In the genomic region with DNA sequence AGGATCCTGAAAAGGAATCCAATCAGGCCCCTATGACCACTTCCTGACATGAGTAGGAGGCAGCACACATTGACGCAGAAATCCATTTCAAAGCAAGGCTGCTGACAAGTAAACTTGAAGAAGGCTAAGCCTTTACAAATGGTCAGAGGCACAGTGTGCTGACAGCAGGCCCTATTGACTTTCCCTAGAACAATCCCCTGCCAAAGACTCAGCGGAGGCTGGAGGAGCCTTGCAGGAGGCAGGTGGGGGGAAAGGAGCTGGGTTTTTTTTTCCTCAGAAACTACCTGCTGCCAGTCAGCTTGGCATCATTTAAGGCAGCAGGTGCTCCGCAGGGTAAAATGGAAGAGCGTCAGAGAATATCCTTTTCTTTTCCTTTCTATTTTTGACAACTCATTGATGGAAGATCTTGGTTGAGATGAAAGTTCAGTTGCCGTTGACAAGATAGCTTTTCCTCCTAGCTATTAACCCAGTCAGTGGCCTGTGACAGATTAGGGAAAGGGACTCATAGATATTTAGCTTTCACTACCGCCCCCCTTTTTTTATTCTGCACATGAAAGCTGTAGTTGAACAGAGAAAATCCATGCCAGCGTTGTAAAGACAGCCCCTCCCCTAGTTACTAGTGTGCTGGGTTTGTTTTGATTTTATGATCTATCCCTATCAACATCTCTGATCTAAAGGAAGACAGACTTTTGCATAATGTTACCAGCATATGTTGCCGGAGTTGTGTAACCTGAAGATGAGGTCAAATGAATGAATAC, we compare ENCODE assay signal across 19 mouse cellular contexts.
DNase-seq lines count a peak whose midpoint lies in the region; ATAC-seq lines count a peak whose summit lies in the region.
"Had no signal": no experiment of that assay in that cellular context is flagged by ENCODE, and none has a peak within 500 bp of the region (broad histone marks: within the 10 kb centered on the region; RNA-seq: fewer than 3 reads in every experiment).

No protein-coding gene starts in this region.

- 0 out of 2 replicates have a peak, but pooled peaks cover 6% of the 10 kb centered on the region for H3K4me1 ChIP-seq in midbrain, embryonic 14.5 days (ENCODE audit: control insufficient read depth, insufficient read depth, low read length)
- no peaks in the 10 kb centered on the region for H3K4me1 ChIP-seq in liver, embryonic 12.5 days
- H3K4me1 ChIP-seq: embryonic facial prominence, embryonic 13.5 days; lung, embryonic 15.5 days had no signal

- H3K36me3 ChIP-seq in midbrain, embryonic 14.5 days (ENCODE audit: control insufficient read depth, insufficient read depth, low read length) = no peaks in the 10 kb centered on the region
- no peaks in the 10 kb centered on the region for H3K36me3 ChIP-seq in liver, embryonic 12.5 days
- H3K36me3 ChIP-seq: embryonic facial prominence, embryonic 13.5 days; lung, embryonic 15.5 days had no signal

- H3K4me2 ChIP-seq in midbrain, embryonic 14.5 days (ENCODE audit: low read length) = no peak overlapping the region
- no peak overlapping the region for H3K4me2 ChIP-seq in liver, embryonic 12.5 days
- H3K4me2 ChIP-seq: embryonic facial prominence, embryonic 13.5 days; heart, embryonic 11.5 days; liver, embryonic 11.5 days; lung, embryonic 15.5 days had no signal

- H3K9me3 ChIP-seq in midbrain, embryonic 14.5 days (ENCODE audit: control insufficient read depth, low read length) = no peaks in the 10 kb centered on the region
- H3K9me3 ChIP-seq in liver, embryonic 12.5 days (replicated peaks) = no peaks in the 10 kb centered on the region
- H3K9me3 ChIP-seq: embryonic facial prominence, embryonic 13.5 days; lung, embryonic 15.5 days had no signal

- 16% methylated on average over 8 of the region's 8 CpGs for WGBS in midbrain, embryonic 14.5 days
- WGBS in liver, embryonic 12.5 days (ENCODE audit: insufficient replicate concordance) = 66% methylated on average over 8 of the region's 8 CpGs

- DNase-seq in cerebellum, postnatal 4 days (ENCODE audit: low spot score in 2 of 2) = no peak
- DNase-seq in cerebellum, adult 11 months = peak; percentile 46
- DNase-seq in cerebellum, postnatal 25 days = peak; percentile 72 to 74
- peak; percentile 45 for DNase-seq in midbrain, embryonic 14.5 days
- DNase-seq in adrenal gland, adult 8-10 months = no peak
- no peak for DNase-seq in urinary bladder, postnatal 25 days (ENCODE audit: low spot score)
- DNase-seq: adrenal gland, postnatal 36 days; heart, postnatal 36 days; kidney, adult 8-10 months; kidney, postnatal 36 days; right cerebral cortex, postnatal 14 days; thymus, adult 18-20 months had no signal

- H3K4me3 ChIP-seq in midbrain, embryonic 14.5 days (replicated peaks; ENCODE audit: low read depth, low read length) = no peak overlapping the region
- no peak overlapping the region for H3K4me3 ChIP-seq in liver, embryonic 12.5 days
- H3K4me3 ChIP-seq: embryonic facial prominence, embryonic 13.5 days; lung, embryonic 15.5 days had no signal

- ATAC-seq in cerebellum, adult (ENCODE audit: insufficient number of reproducible peaks, low FRiP score, low TSS enrichment) = peak; percentile 95
- ATAC-seq in midbrain, embryonic 14.5 days (ENCODE audit: low FRiP score, low TSS enrichment) = no peak
- ATAC-seq in liver, embryonic 12.5 days = no peak

- no peaks in the 10 kb centered on the region for H3K27me3 ChIP-seq in midbrain, embryonic 14.5 days (ENCODE audit: control insufficient read depth, insufficient read depth, low read length)
- H3K27me3 ChIP-seq in liver, embryonic 12.5 days (replicated peaks) = no peaks in the 10 kb centered on the region
- H3K27me3 ChIP-seq: CH12.LX; embryonic facial prominence, embryonic 13.5 days; lung, embryonic 15.5 days had no signal

- H3K27ac ChIP-seq in midbrain, embryonic 14.5 days (replicated peaks; ENCODE audit: low read depth, low read length) = no peak overlapping the region
- H3K27ac ChIP-seq in liver, embryonic 12.5 days = no peak overlapping the region
- H3K27ac ChIP-seq: embryonic facial prominence, embryonic 13.5 days; lung, embryonic 15.5 days had no signal

- H3K9ac ChIP-seq in midbrain, embryonic 14.5 days (replicated peaks; ENCODE audit: low read length) = no peak overlapping the region
- H3K9ac ChIP-seq in liver, embryonic 12.5 days = no peak overlapping the region
- H3K9ac ChIP-seq: embryonic facial prominence, embryonic 13.5 days; lung, embryonic 15.5 days had no signal

Comparison
In these comparisons a context has a peak if more than half of its experiments do, and no peak if none do; other contexts are left out.
1. DNase-seq: peak in cerebellum, adult 11 months (single experiment), cerebellum, postnatal 25 days (2 of 2) and midbrain, embryonic 14.5 days (single experiment); none in cerebellum, postnatal 4 days (0 of 2), adrenal gland, adult 8-10 months (single experiment) and urinary bladder, postnatal 25 days (single experiment).